In the genomic region with DNA sequence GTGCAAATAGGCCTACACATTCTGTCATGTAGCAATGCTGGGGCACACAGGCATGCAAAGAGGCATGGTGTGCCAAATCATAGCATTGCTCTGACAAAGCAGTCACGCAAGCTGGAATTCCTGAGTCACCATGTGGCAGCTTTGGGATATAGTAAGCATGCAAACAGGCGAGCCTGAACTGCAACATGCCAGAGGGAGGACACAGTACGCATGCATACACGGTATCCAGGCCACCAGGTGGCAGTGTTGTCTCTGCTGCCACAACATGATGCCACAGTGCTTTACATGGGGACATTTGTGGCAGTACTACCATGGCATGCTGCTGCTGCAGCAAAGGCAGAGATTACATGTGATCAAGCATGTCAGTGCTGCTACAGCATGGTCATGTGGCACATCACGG, we compare ENCODE assay signal across 9 mouse cellular contexts. TPM values are rescaled to one million over a fixed set of nuclear protein-coding genes. Genes with fewer than 3 reads are reported as not detected.
DNase-seq lines count a peak whose midpoint lies in the region; ATAC-seq and TF ChIP-seq lines count a peak whose summit lies in the region.
"Had no signal": no experiment of that assay in that cellular context is flagged by ENCODE, and none has a peak within 500 bp of the region (broad histone marks: within the 10 kb centered on the region; RNA-seq: fewer than 3 reads in every experiment).

No protein-coding gene starts in this region.

- H3K79me2 ChIP-seq in C2C12 (ENCODE audit: control insufficient read depth, insufficient read depth), result no peaks in the 10 kb centered on the region

- no peaks in the 10 kb centered on the region for H3K79me3 ChIP-seq in C2C12 (ENCODE audit: low read depth)

- ATAC-seq in erythroblast, adult 5-6 weeks (replicated peaks; ENCODE audit: low FRiP score, poor library complexity, severe bottlenecking), result peak; percentile 61
- ATAC-seq in heart, embryonic 14.5 days (ENCODE audit: insufficient number of reproducible peaks, insufficient read depth, low FRiP score, low read depth), result peak; percentile 31; the same call in 1 of the 2 replicates
- peak; percentile 43; the same call in 1 of the 2 replicates for ATAC-seq in kidney, postnatal 0 days (replicated peaks; ENCODE audit: low FRiP score, low read depth)
- 0 out of 2 replicates have a peak, but pooled peaks have one; percentile 40 for ATAC-seq in liver, embryonic 13.5 days (ENCODE audit: low read depth)
- peak; percentile 31; the same call in 1 of the 2 replicates for ATAC-seq in stomach, embryonic 16.5 days (ENCODE audit: insufficient read depth, low FRiP score)

- no peak overlapping the region for H3K27ac ChIP-seq in heart, embryonic 14.5 days (replicated peaks in 1 of 2; ENCODE audit: control insufficient read depth in 1 of 2, insufficient read depth in 1 of 2, low read depth in 2 of 2, low read length in 2 of 2)
- no peak overlapping the region for H3K27ac ChIP-seq in kidney, postnatal 0 days
- no peak overlapping the region for H3K27ac ChIP-seq in liver, embryonic 13.5 days
- no peak overlapping the region for H3K27ac ChIP-seq in stomach, embryonic 16.5 days (ENCODE audit: low read length)
- H3K27ac ChIP-seq: embryonic facial prominence, embryonic 12.5 days had no signal

- no peak overlapping the region for H3K4me2 ChIP-seq in heart, embryonic 14.5 days (ENCODE audit: low read length)
- no peak overlapping the region for H3K4me2 ChIP-seq in kidney, postnatal 0 days (ENCODE audit: low read length)
- no peak overlapping the region for H3K4me2 ChIP-seq in liver, embryonic 13.5 days
- no peak overlapping the region for H3K4me2 ChIP-seq in stomach, embryonic 16.5 days (ENCODE audit: low read depth, low read length)
- H3K4me2 ChIP-seq: embryonic facial prominence, embryonic 12.5 days had no signal

- no peaks in the 10 kb centered on the region for H3K36me3 ChIP-seq in C2C12 (ENCODE audit: control insufficient read depth, insufficient read depth)
- H3K36me3 ChIP-seq in heart, embryonic 14.5 days (ENCODE audit: control insufficient read depth, insufficient read depth, low read length), result no peaks in the 10 kb centered on the region
- no peaks in the 10 kb centered on the region for H3K36me3 ChIP-seq in kidney, postnatal 0 days (ENCODE audit: insufficient read depth, low read length)
- no peaks in the 10 kb centered on the region for H3K36me3 ChIP-seq in liver, embryonic 13.5 days
- no peaks in the 10 kb centered on the region for H3K36me3 ChIP-seq in stomach, embryonic 16.5 days (ENCODE audit: control insufficient read depth, insufficient read depth, low read length)
- H3K36me3 ChIP-seq: embryonic facial prominence, embryonic 12.5 days had no signal

- no peaks in the 10 kb centered on the region for H3K9me3 ChIP-seq in heart, embryonic 14.5 days (ENCODE audit: control insufficient read depth, low read length)
- H3K9me3 ChIP-seq in kidney, postnatal 0 days (replicated peaks; ENCODE audit: low read length), result no peaks in the 10 kb centered on the region
- no peaks in the 10 kb centered on the region for H3K9me3 ChIP-seq in liver, embryonic 13.5 days (replicated peaks)
- no peaks in the 10 kb centered on the region for H3K9me3 ChIP-seq in stomach, embryonic 16.5 days (replicated peaks; ENCODE audit: control insufficient read depth, low read length)
- H3K9me3 ChIP-seq: embryonic facial prominence, embryonic 12.5 days had no signal

- H3K27me3 ChIP-seq in C2C12 (ENCODE audit: control insufficient read depth, insufficient read depth, insufficient read length), result no peaks in the 10 kb centered on the region
- H3K27me3 ChIP-seq in heart, embryonic 14.5 days (ENCODE audit: control insufficient read depth, insufficient read depth, low read length), result no peaks in the 10 kb centered on the region
- no peaks in the 10 kb centered on the region for H3K27me3 ChIP-seq in kidney, postnatal 0 days (ENCODE audit: insufficient read depth, low read length)
- no peaks in the 10 kb centered on the region for H3K27me3 ChIP-seq in liver, embryonic 13.5 days
- H3K27me3 ChIP-seq in stomach, embryonic 16.5 days (ENCODE audit: control insufficient read depth, insufficient read depth, low read length), result no peaks in the 10 kb centered on the region
- H3K27me3 ChIP-seq: embryonic facial prominence, embryonic 12.5 days had no signal

- WGBS in heart, embryonic 14.5 days, result 24% methylated on average over 5 of the region's 5 CpGs
- 19% methylated on average over 5 of the region's 5 CpGs for whole genome bisulfite sequencing in kidney, postnatal 0 days
- 24% methylated on average over 5 of the region's 5 CpGs for WGBS in liver, embryonic 13.5 days (ENCODE audit: insufficient replicate concordance)
- 24% methylated on average over 5 of the region's 5 CpGs for WGBS in stomach, embryonic 16.5 days

- no peaks in the 10 kb centered on the region for H3K4me1 ChIP-seq in heart, embryonic 14.5 days (ENCODE audit: control insufficient read depth in 2 of 2, insufficient read depth in 2 of 2, low read length in 2 of 2)
- H3K4me1 ChIP-seq in kidney, postnatal 0 days (replicated peaks; ENCODE audit: insufficient read depth, low read length), result no peaks in the 10 kb centered on the region
- 0 out of 2 replicates have a peak, but pooled peaks cover 3% of the 10 kb centered on the region for H3K4me1 ChIP-seq in liver, embryonic 13.5 days (replicated peaks)
- H3K4me1 ChIP-seq in stomach, embryonic 16.5 days (ENCODE audit: control insufficient read depth, insufficient read depth, low read length), result no peaks in the 10 kb centered on the region; the same call in 1 of the 2 replicates
- H3K4me1 ChIP-seq: embryonic facial prominence, embryonic 12.5 days had no signal

- peak; percentile 99 for TF ChIP-seq CTCF in C2C12 (IDR thresholded peaks at IDR 0.05; ENCODE audit: control insufficient read depth, insufficient read depth, insufficient read length)
- peak; percentile 96 for TF ChIP-seq CTCF in kidney, postnatal 0 days (IDR thresholded peaks at IDR 0.05; ENCODE audit: low read depth)

- no peak overlapping the region for H3K9ac ChIP-seq in heart, embryonic 14.5 days (ENCODE audit: low read length)
- H3K9ac ChIP-seq in kidney, postnatal 0 days (ENCODE audit: low read depth, low read length), result no peak overlapping the region
- H3K9ac ChIP-seq in liver, embryonic 13.5 days, result no peak overlapping the region
- H3K9ac ChIP-seq in stomach, embryonic 16.5 days (ENCODE audit: low read length), result no peak overlapping the region
- H3K9ac ChIP-seq: embryonic facial prominence, embryonic 12.5 days had no signal

- H3K4me3 ChIP-seq in C2C12 (ENCODE audit: insufficient read depth, poor library complexity, severe bottlenecking), result no peak overlapping the region
- H3K4me3 ChIP-seq in heart, embryonic 14.5 days (ENCODE audit: control insufficient read depth in 1 of 2, insufficient read depth in 1 of 2, low read depth in 1 of 2, low read length in 2 of 2), result no peak overlapping the region
- H3K4me3 ChIP-seq in kidney, postnatal 0 days (replicated peaks; ENCODE audit: low read depth, low read length), result no peak overlapping the region
- no peak overlapping the region for H3K4me3 ChIP-seq in liver, embryonic 13.5 days (replicated peaks)
- H3K4me3 ChIP-seq in stomach, embryonic 16.5 days (replicated peaks; ENCODE audit: low read length), result no peak overlapping the region
- H3K4me3 ChIP-seq: embryonic facial prominence, embryonic 12.5 days had no signal

- no peak overlapping the region for H3ac ChIP-seq in C2C12 (ENCODE audit: control insufficient read depth, insufficient read length, low read depth)

- DNase-seq in adrenal gland, postnatal 4 days (ENCODE audit: low spot score in 2 of 2), result peak; percentile 52 to 61
- peak; percentile 88 for DNase-seq in kidney, postnatal 0 days (ENCODE audit: low spot score)
- peak; percentile 52 for DNase-seq in liver, embryonic 13.5 days
- peak; percentile 83 for DNase-seq in neural tube, embryonic 10.5 days (ENCODE audit: extremely low spot score, low spot score)

TF ChIP-seq in C2C12, 6 proteins besides CTCF, POLR2A, EP300 and RAD21:
- TF ChIP-seq MAX (IDR thresholded peaks at IDR 0.05) (peak; percentile 63), FOSL1 (IDR thresholded peaks at IDR 0.05; ENCODE audit: insufficient read depth, low read length, poor library complexity, severe bottlenecking) (no peak)

RNA-seq across cellular contexts. Expression of gene P4ha1, which starts 26.8 kb away (rescaled TPM):
- polyA plus RNA-seq in C2C12 (2012; fragmentation: generic; extraction: Trizol), result 26.4 TPM
- 10 to 100 TPM; 22.9 to 25.0 TPM for total RNA-seq in adrenal gland, postnatal 4 days (2021)
- total RNA-seq in erythroblast, adult 5-6 weeks (2015; ENCODE audit: low replicate concordance), result 3.5 and 6.9 TPM in 2 replicates
- 7.7 and 12.3 TPM in 2 replicates for total RNA-seq in erythroblast, adult 5-6 weeks (2017; ENCODE audit: low replicate concordance)
- 42.5 and 46.6 TPM in 2 replicates for polyA plus RNA-seq in heart, embryonic 14.5 days (2014; fragmentation: Nextera tagmentation; extraction: Ambion mirVana)
- polyA plus RNA-seq in kidney, postnatal 0 days (2015; fragmentation: Nextera tagmentation; extraction: Ambion mirVana), result 27.9 and 31.3 TPM in 2 replicates
- 13.9 and 16.9 TPM in 2 replicates for polyA plus RNA-seq in liver, embryonic 13.5 days (2015; fragmentation: Nextera tagmentation; extraction: Ambion mirVana)
- 80.9 and 90.0 TPM in 2 replicates for polyA plus RNA-seq in stomach, embryonic 16.5 days (2015; fragmentation: Nextera tagmentation; extraction: Ambion mirVana)
